8 mouse cellular contexts compared by ENCODE assay signal in the genomic region with DNA sequence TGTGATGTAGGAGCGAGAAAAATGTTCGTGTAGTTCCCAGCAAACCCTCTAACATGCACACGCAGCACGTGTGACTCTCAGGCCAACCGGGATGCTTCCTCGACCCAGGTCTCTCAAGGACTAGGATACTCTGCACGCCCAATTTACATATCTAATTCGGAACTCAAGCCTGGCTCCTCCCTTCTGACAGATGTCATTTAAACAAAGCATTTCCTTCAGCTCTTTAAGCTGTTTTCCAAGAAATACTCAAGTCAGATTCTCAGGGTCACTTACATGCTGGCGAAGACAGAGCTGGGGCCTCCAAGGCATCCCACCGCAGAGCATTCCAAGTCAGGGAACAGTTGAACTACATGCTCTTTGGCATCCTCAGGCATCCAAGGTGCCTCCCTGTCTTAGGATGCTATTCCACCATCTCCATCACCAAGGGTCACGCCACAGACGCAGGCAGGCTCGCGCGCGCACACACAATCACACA. TPM values are rescaled to one million over a fixed set of nuclear protein-coding genes. Genes with fewer than 3 reads are reported as not detected.
A peak's percentile ranks its signal among the peaks of the same experiment; 100 is the strongest.
DNase-seq lines count a peak whose midpoint lies in the region; ATAC-seq and TF ChIP-seq lines count a peak whose summit lies in the region.

No protein-coding gene starts in this region.

- DNase-seq in kidney, adult 2 months: peak; percentile 17
- DNase-seq in kidney, postnatal 14 days: no peak
- peak; percentile 61 for DNase-seq in NIH3T3 (ENCODE audit: low read depth)
- DNase-seq in midbrain, postnatal 0 days (ENCODE audit: low spot score): peak; percentile 58
- no peak for DNase-seq in spleen, postnatal 14 days (ENCODE audit: low spot score in 2 of 2)
- DNase-seq in layer of hippocampus, adult 8-10 months (ENCODE audit: low spot score in 2 of 2): no peak

- no peak for TF ChIP-seq CTCF in kidney, adult 2 months (conservative IDR thresholded peaks at IDR 0.05; ENCODE audit: insufficient read depth, insufficient read length, low read depth, low read length)
- TF ChIP-seq CTCF in embryonic fibroblast, embryonic 13.5 days (IDR thresholded peaks at IDR 0.05; ENCODE audit: borderline replicate concordance, insufficient read depth, low read length): no peak
- no peak for TF ChIP-seq CTCF in midbrain, postnatal 0 days (IDR thresholded peaks at IDR 0.05)

- H3K4me1 ChIP-seq in kidney, adult 2 months (ENCODE audit: control insufficient read depth, insufficient read depth, low read length): peaks cover 12% of the 10 kb centered on the region
- 0 out of 2 replicates have a peak, but pooled peaks cover 2% of the 10 kb centered on the region for H3K4me1 ChIP-seq in embryonic fibroblast, embryonic 13.5 days (ENCODE audit: control insufficient read depth, insufficient read depth, low read length)
- peaks cover 24% of the 10 kb centered on the region for H3K4me1 ChIP-seq in kidney, embryonic 15.5 days
- peaks cover 5% of the 10 kb centered on the region; the same call in 1 of the 2 replicates for H3K4me1 ChIP-seq in midbrain, postnatal 0 days (ENCODE audit: insufficient read depth, low read length)

- peak overlapping the region; percentile 81 for H3K4me3 ChIP-seq in kidney, adult 2 months (ENCODE audit: insufficient read depth, low read depth, low read length)
- peak overlapping the region; percentile 89 for H3K4me3 ChIP-seq in embryonic fibroblast, embryonic 13.5 days (ENCODE audit: insufficient read depth, low read length)
- peak overlapping the region; percentile 98 for H3K4me3 ChIP-seq in kidney, embryonic 15.5 days (replicated peaks)
- H3K4me3 ChIP-seq in midbrain, postnatal 0 days (ENCODE audit: low read depth, low read length): peak overlapping the region; percentile 91

- TF ChIP-seq POLR2A in kidney, adult 2 months (IDR thresholded peaks at IDR 0.05; ENCODE audit: low read depth, low read length): no peak
- 0 out of 2 replicates have a peak, but pooled peaks have one; percentile 17 for TF ChIP-seq POLR2A in embryonic fibroblast, embryonic 13.5 days (IDR thresholded peaks at IDR 0.05; ENCODE audit: low read depth, low read length)

- no peaks in the 10 kb centered on the region for H3K36me3 ChIP-seq in kidney, adult 2 months (ENCODE audit: control insufficient read depth, insufficient read depth, low read length)
- H3K36me3 ChIP-seq in kidney, embryonic 15.5 days: peaks cover 38% of the 10 kb centered on the region
- peaks cover 32% of the 10 kb centered on the region for H3K36me3 ChIP-seq in midbrain, postnatal 0 days (ENCODE audit: insufficient read depth, low read length)

- peak overlapping the region; percentile 90 for H3K9ac ChIP-seq in kidney, embryonic 15.5 days
- H3K9ac ChIP-seq in midbrain, postnatal 0 days (replicated peaks; ENCODE audit: low read length, poor library complexity, severe bottlenecking): peak overlapping the region; percentile 98

- no peak for ATAC-seq in kidney, embryonic 15.5 days (replicated peaks; ENCODE audit: low FRiP score)
- no peak for ATAC-seq in midbrain, postnatal 0 days (ENCODE audit: low FRiP score)

- no peaks in the 10 kb centered on the region for H3K27me3 ChIP-seq in kidney, adult 2 months (replicated peaks; ENCODE audit: control insufficient read depth, insufficient read depth, low read length)
- H3K27me3 ChIP-seq in kidney, embryonic 15.5 days: no peaks in the 10 kb centered on the region
- H3K27me3 ChIP-seq in midbrain, postnatal 0 days (ENCODE audit: insufficient read depth, low read length): no peaks in the 10 kb centered on the region

- 4% methylated on average over 16 of the region's 16 CpGs for WGBS in kidney, adult 2 months
- WGBS in kidney, embryonic 15.5 days: 2% methylated on average over 16 of the region's 16 CpGs
- under 1% methylated on average over 16 of the region's 16 CpGs for WGBS in midbrain, postnatal 0 days

- peak overlapping the region; percentile 90 for H3K4me2 ChIP-seq in kidney, embryonic 15.5 days
- peak overlapping the region; percentile 85 for H3K4me2 ChIP-seq in midbrain, postnatal 0 days (ENCODE audit: low read depth, low read length, poor library complexity, severe bottlenecking)

- H3K9me3 ChIP-seq in kidney, embryonic 15.5 days (replicated peaks): no peaks in the 10 kb centered on the region
- no peaks in the 10 kb centered on the region for H3K9me3 ChIP-seq in midbrain, postnatal 0 days (ENCODE audit: low read length)

- H3K27ac ChIP-seq in kidney, adult 2 months (ENCODE audit: insufficient read depth, low read depth, low read length): no peak overlapping the region
- peak overlapping the region; percentile 59 for H3K27ac ChIP-seq in embryonic fibroblast, embryonic 13.5 days (ENCODE audit: insufficient read depth, low read length)
- H3K27ac ChIP-seq in kidney, embryonic 15.5 days: peak overlapping the region; percentile 80
- H3K27ac ChIP-seq in midbrain, postnatal 0 days (ENCODE audit: low read depth, low read length): peak overlapping the region; percentile 92

RNA-seq across cellular contexts. Expression of a gene that starts 1.0 kb away (rescaled TPM):
- 11.2 and 12.3 TPM in 2 replicates for polyA plus RNA-seq in kidney, adult 2 months (2012; rRNA removed)
- 19.4 and 21.6 TPM in 2 replicates for polyA plus RNA-seq in embryonic fibroblast, embryonic 13.5 days (2011; ENCODE audit: insufficient read length, low read depth, missing spikeins)
- 21.8 and 24.2 TPM in 2 replicates for polyA plus RNA-seq in kidney, embryonic 15.5 days (2015; fragmentation: Nextera tagmentation; extraction: Ambion mirVana)
- total RNA-seq in midbrain, postnatal 0 days (2014; rRNA removed): 13.7 and 20.4 TPM in 2 replicates
- 10.6 and 13.1 TPM in 2 replicates for polyA plus RNA-seq in midbrain, postnatal 0 days (2015; fragmentation: Nextera tagmentation; extraction: Ambion mirVana)
- total RNA-seq in layer of hippocampus, adult 8-10 months (2022): 10 to 100 TPM; 28.7 to 33.8 (median 30.8) TPM

RNA-seq across cellular contexts. Expression of a gene that starts 40.7 kb away (rescaled TPM):
- polyA plus RNA-seq in kidney, adult 2 months (2012; rRNA removed): 18.9 and 19.5 TPM in 2 replicates
- polyA plus RNA-seq in embryonic fibroblast, embryonic 13.5 days (2011; ENCODE audit: insufficient read length, low read depth, missing spikeins): 11.8 and 12.6 TPM in 2 replicates
- polyA plus RNA-seq in kidney, embryonic 15.5 days (2015; fragmentation: Nextera tagmentation; extraction: Ambion mirVana): 16.4 and 16.5 TPM in 2 replicates
- total RNA-seq in midbrain, postnatal 0 days (2014; rRNA removed): 40.2 and 54.1 TPM in 2 replicates
- 20.0 and 21.6 TPM in 2 replicates for polyA plus RNA-seq in midbrain, postnatal 0 days (2015; fragmentation: Nextera tagmentation; extraction: Ambion mirVana)
- 10 to 100 TPM; 84.7 to 96.8 (median 89.4) TPM for total RNA-seq in layer of hippocampus, adult 8-10 months (2022)

RNA-seq across cellular contexts. Expression of a gene that starts 53.2 kb away (rescaled TPM):
- 0.06 and 0.07 TPM in 2 replicates for polyA plus RNA-seq in kidney, adult 2 months (2012; rRNA removed)
- 5.2 and 6.1 TPM in 2 replicates for polyA plus RNA-seq in embryonic fibroblast, embryonic 13.5 days (2011; ENCODE audit: insufficient read length, low read depth, missing spikeins)
- 0.44 and 0.80 TPM in 2 replicates for polyA plus RNA-seq in kidney, embryonic 15.5 days (2015; fragmentation: Nextera tagmentation; extraction: Ambion mirVana)
- 0.16 and 0.71 TPM in 2 replicates for total RNA-seq in midbrain, postnatal 0 days (2014; rRNA removed)
- 0.13 and 0.22 TPM in 2 replicates for polyA plus RNA-seq in midbrain, postnatal 0 days (2015; fragmentation: Nextera tagmentation; extraction: Ambion mirVana)
- total RNA-seq in layer of hippocampus, adult 8-10 months (2022): 1 to 10 TPM; 1.5 to 2.2 (median 2.1) TPM

Comparison
In these comparisons a context has a peak if more than half of its experiments do, and no peak if none do; other contexts are left out.
1. DNase-seq: peak in kidney, adult 2 months (single experiment), NIH3T3 (single experiment) and midbrain, postnatal 0 days (single experiment); none in kidney, postnatal 14 days (single experiment), spleen, postnatal 14 days (0 of 2) and layer of hippocampus, adult 8-10 months (0 of 2).
2. Peak in every context shown above with its lines, with median percentiles within 50 percentile points of each other: H3K4me3 ChIP-seq.